Mouse (Mus musculus) small intestine, adult 2 months (tissue): Measurements from ENCODE around the gene Wdtc1.

Source experiments
- CTCF ChIP-seq: fragments of 200-500 bp; IDR thresholded peaks from 2 replicates; pipeline ENCODE4 v1.5.1; 2012; ENCODE audit warnings: low read depth, mild to moderate bottlenecking, control low read depth, inconsistent platforms, low read length, moderate library complexity, mixed read lengths; ENCODE audit not compliant: insufficient replicate concordance, insufficient read length; ENCODE audit errors: extremely low read depth
- POLR2A ChIP-seq: fragments of 200-500 bp; IDR thresholded peaks from 2 replicates; pipeline ENCODE4 v1.6.1; 2012; ENCODE audit warnings: low read depth, mild to moderate bottlenecking, control low read depth, inconsistent platforms, low read length, moderate library complexity

GRCm38 (mm10) chr4:133352797-133353196 lies 484 bp downstream of the Wdtc1 start:
- TF ChIP-seq CTCF (no peak), POLR2A (no peak)
